Comparison of ENCODE assay signal across 8 mouse cellular contexts in genomic region chr7:35025409-35026275, GRCm38 (mm10). TPM values are rescaled to one million over a fixed set of nuclear protein-coding genes. Genes with fewer than 3 reads are reported as not detected.
DNase-seq lines count a peak whose midpoint lies in the region; ATAC-seq lines count a peak whose summit lies in the region.

No protein-coding gene starts in this region.

- H3K4me3 ChIP-seq in embryonic facial prominence, embryonic 11.5 days (ENCODE audit: low read depth, low read length): no peak overlapping the region
- no peak overlapping the region for H3K4me3 ChIP-seq in kidney, embryonic 16.5 days (ENCODE audit: low read length)

- no peaks in the 10 kb centered on the region for H3K27me3 ChIP-seq in embryonic facial prominence, embryonic 11.5 days (ENCODE audit: control insufficient read depth, insufficient read depth, low read length)
- no peaks in the 10 kb centered on the region for H3K27me3 ChIP-seq in kidney, embryonic 16.5 days (ENCODE audit: insufficient read depth, low read length)

- H3K9me3 ChIP-seq in embryonic facial prominence, embryonic 11.5 days (replicated peaks; ENCODE audit: control insufficient read depth, low read length): no peaks in the 10 kb centered on the region
- H3K9me3 ChIP-seq in kidney, embryonic 16.5 days (ENCODE audit: low read length): no peaks in the 10 kb centered on the region

- H3K36me3 ChIP-seq in embryonic facial prominence, embryonic 11.5 days (replicated peaks; ENCODE audit: control insufficient read depth, insufficient read depth, low read depth, low read length): no peaks in the 10 kb centered on the region
- no peaks in the 10 kb centered on the region; the same call in 1 of the 2 replicates for H3K36me3 ChIP-seq in kidney, embryonic 16.5 days (ENCODE audit: insufficient read depth, low read length)

- H3K27ac ChIP-seq in embryonic facial prominence, embryonic 11.5 days (replicated peaks; ENCODE audit: low read depth, low read length): no peak overlapping the region
- no peak overlapping the region for H3K27ac ChIP-seq in kidney, embryonic 16.5 days (ENCODE audit: low read length)

- DNase-seq in A20 (ENCODE audit: low read depth, low spot score): peak; percentile 64
- DNase-seq in adrenal gland, postnatal 14 days: peak; percentile 85
- DNase-seq in embryonic facial prominence, embryonic 11.5 days (ENCODE audit: low spot score): peak; percentile 83
- DNase-seq in heart, adult 8-10 months (ENCODE audit: low spot score): peak; percentile 82
- peak; percentile 76 for DNase-seq in liver
- DNase-seq in monocyte, adult 2 months (ENCODE audit: low read depth in 1 of 2, low spot score in 2 of 2): peak; percentile 39 to 64
- DNase-seq in spleen, postnatal 36 days (ENCODE audit: low spot score in 2 of 2): peak; percentile 45 to 55

- no peaks in the 10 kb centered on the region for H3K4me1 ChIP-seq in embryonic facial prominence, embryonic 11.5 days (ENCODE audit: control insufficient read depth, insufficient read depth, low read length)
- no peaks in the 10 kb centered on the region for H3K4me1 ChIP-seq in kidney, embryonic 16.5 days (ENCODE audit: insufficient read depth, low read length)

- 38% methylated on average over 5 of the region's 5 CpGs for WGBS in embryonic facial prominence, embryonic 11.5 days
- 45% methylated on average over 5 of the region's 5 CpGs for WGBS in kidney, embryonic 16.5 days

- no peak overlapping the region for H3K4me2 ChIP-seq in embryonic facial prominence, embryonic 11.5 days (ENCODE audit: low read depth, low read length)
- no peak overlapping the region for H3K4me2 ChIP-seq in kidney, embryonic 16.5 days (replicated peaks; ENCODE audit: low read depth, low read length)

- H3K9ac ChIP-seq in embryonic facial prominence, embryonic 11.5 days (replicated peaks; ENCODE audit: low read length): no peak overlapping the region
- H3K9ac ChIP-seq in kidney, embryonic 16.5 days (replicated peaks; ENCODE audit: low read length): no peak overlapping the region

- ATAC-seq in embryonic facial prominence, embryonic 11.5 days (replicated peaks; ENCODE audit: insufficient number of reproducible peaks, low FRiP score, low TSS enrichment, low read depth): peak; percentile 55
- peak; percentile 63 for ATAC-seq in kidney, embryonic 16.5 days (ENCODE audit: low FRiP score, low TSS enrichment)

RNA-seq across cellular contexts. Expression of gene Cebpg, which starts 30.7 kb away (rescaled TPM):
- 52.4 and 53.7 TPM in 2 replicates for total RNA-seq in adrenal gland, postnatal 14 days (2021)
- polyA plus RNA-seq in embryonic facial prominence, embryonic 11.5 days (2014; fragmentation: Nextera tagmentation; extraction: Ambion mirVana): 36.3 and 37.4 TPM in 2 replicates
- total RNA-seq in heart, adult 8-10 months (2022): 10 to 100 TPM; 16.5 to 24.9 (median 22.3) TPM
- polyA plus RNA-seq in kidney, embryonic 16.5 days (2015; fragmentation: Nextera tagmentation; extraction: Ambion mirVana): 31.9 and 33.3 TPM in 2 replicates
